Mouse (Mus musculus) adrenal gland, adult 18-20 months (tissue): Measurements from ENCODE around the gene Olfr524. TPM values are rescaled to one million over a fixed set of nuclear protein-coding genes. Genes with fewer than 3 reads are reported as not detected.

Source experiments
- DNase-seq, 2 experiments: peaks; one replicate each; pipeline ENCODE4 v3.0.0; 2021 to 2022; ENCODE audit warnings: low spot score in 2 of 2
- total RNA-seq, 2 experiments: library from RNA; stranded (reverse); gene quantifications; 1 replicate in 1 of 2; 2 replicates in 1 of 2; pipeline ENCODE4 v1.2.3; 2021

The Olfr524 gene
- total RNA-seq, 2 experiments from 2014 or later: not detected

- DNase-seq: no peak
These were observed 18.8 kb downstream of the Olfr524 start for GRCm38 (mm10) chr7:140186646-140187620.

GRCm38 (mm10) chr7:140184206-140184605 is 21.6 kb downstream of the Olfr524 start:
- no peak for DNase-seq

GRCm38 (mm10) chr7:140180692-140181091 is 25.1 kb downstream of the Olfr524 start:
- no peak for DNase-seq

GRCm38 (mm10) chr7:140179176-140179575 is 26.6 kb downstream of the Olfr524 start:
- DNase-seq: no peak

- no peak for DNase-seq
These were observed 32.8 kb downstream of the Olfr524 start, which contains the start of gene Olfr523 for GRCm38 (mm10) chr7:140172936-140173335. TSS of gene Olfr523 (plus strand) at chr7:140173217.

- DNase-seq: no peak
These were observed 34.9 kb downstream of the Olfr524 start for GRCm38 (mm10) chr7:140170863-140171262.

GRCm38 (mm10) chr7:140169386-140169785 is 36.4 kb downstream of the Olfr524 start:
- no peak for DNase-seq

- no peak for DNase-seq
These were observed 37.8 kb downstream of the Olfr524 start for GRCm38 (mm10) chr7:140167950-140168349.

- no peak for DNase-seq
These were observed 41.1 kb downstream of the Olfr524 start, which contains the start of gene Olfr522 for GRCm38 (mm10) chr7:140164664-140165063. TSS of gene Olfr522 (minus strand) at chr7:140164764.

- DNase-seq: no peak
These were observed 45.4 kb downstream of the Olfr524 start for GRCm38 (mm10) chr7:140160363-140160762.

- DNase-seq: no peak
These were observed 51.4 kb downstream of the Olfr524 start, which contains the start of gene Sprn for GRCm38 (mm10) chr7:140154218-140154927. TSS of gene Sprn (minus strand) at chr7:140154877.

GRCm38 (mm10) chr7:140153829-140154217 is 51.9 kb downstream of the Olfr524 start:
- DNase-seq: no peak

GRCm38 (mm10) chr7:140153383-140153782 is 52.4 kb downstream of the Olfr524 start:
- peak in 1 of 2 experiments; percentile 9 for DNase-seq

Other genes with a start within 250 kb of the Olfr524 start
- not detected for gene 6430531B16Rik, start 227.2 kb downstream of the Olfr524 start, total RNA-seq
- 1 to 10 TPM; 1.9 to 6.9 TPM for gene Adam8, start 213.4 kb downstream of the Olfr524 start, total RNA-seq
- 10 to 100 TPM; 16.3 to 23.5 TPM for gene Zfp511, start 169.6 kb downstream of the Olfr524 start, total RNA-seq
- 10 to 100 TPM; 18.5 to 22.8 TPM for gene Tubgcp2, start 169.3 kb downstream of the Olfr524 start, total RNA-seq
- gene Msx3, start 156.9 kb downstream of the Olfr524 start, total RNA-seq: not detected
- gene Caly, start 123.4 kb downstream of the Olfr524 start, total RNA-seq: 1 to 10 TPM; 6.2 to 7.5 TPM
- not detected for gene Prap1, start 112.6 kb downstream of the Olfr524 start, total RNA-seq
- gene Fuom, start 103.5 kb downstream of the Olfr524 start, total RNA-seq: 10 to 100 TPM; 55.7 to 64.0 TPM
- gene Paox, start 90.2 kb downstream of the Olfr524 start, total RNA-seq: 10 to 100 TPM; 15.1 to 16.8 TPM
- 100 to 1,000 TPM; 472 to 511 TPM for gene Echs1, start 89.5 kb downstream of the Olfr524 start, total RNA-seq
- gene Mtg1, start 68.4 kb downstream of the Olfr524 start, total RNA-seq: 10 to 100 TPM; 28.6 to 31.4 TPM
- under 1 TPM; 0.58 to 0.80 TPM for gene Sprn, start 51.1 kb downstream of the Olfr524 start, total RNA-seq
- not detected for gene Olfr522, start 41.2 kb downstream of the Olfr524 start, total RNA-seq
- not detected for gene Olfr523, start 32.7 kb downstream of the Olfr524 start, total RNA-seq
- gene Cd163l1, start 12.3 kb upstream of the Olfr524 start, total RNA-seq: not detected
- not detected for gene 5830411N06Rik, start 41.3 kb upstream of the Olfr524 start, total RNA-seq
- not detected for gene Olfr525, start 114.9 kb upstream of the Olfr524 start, total RNA-seq
- not detected for gene Olfr527, start 128.1 kb upstream of the Olfr524 start, total RNA-seq
- gene Olfr60, start 155.7 kb upstream of the Olfr524 start, total RNA-seq: not detected
- not detected for gene Olfr530, start 170.4 kb upstream of the Olfr524 start, total RNA-seq
- gene Olfr531, start 197.0 kb upstream of the Olfr524 start, total RNA-seq: not detected
- not detected for gene Olfr532, start 215.7 kb upstream of the Olfr524 start, total RNA-seq